Mouse (Mus musculus): Measurements from ENCODE around the gene Fgb. TPM values are rescaled to one million over a fixed set of nuclear protein-coding genes. Genes with fewer than 3 reads are reported as not detected.

The Fgb gene
- polyA plus RNA-seq, 1 experiment from 2014 or later: 3.4 TPM

Other genes starting within 250 kb of the Fgb start
- gene Rbm46, start 173.4 kb downstream of the Fgb start, polyA plus RNA-seq (2014; fragmentation: Nextera tagmentation; extraction: Ambion mirVana): 1.9 and 2.0 TPM in 2 replicates
- gene Lrat, start 145.9 kb downstream of the Fgb start, polyA plus RNA-seq (2014; fragmentation: Nextera tagmentation; extraction: Ambion mirVana): 0.09 TPM in 1 of 2 replicates, not detected in the other
- 0.62 and 3.8 TPM in 2 replicates for gene Fgg, start 42.1 kb downstream of the Fgb start, polyA plus RNA-seq (2014; fragmentation: Nextera tagmentation; extraction: Ambion mirVana)
- gene Fga, start 23.8 kb downstream of the Fgb start, polyA plus RNA-seq (2014; fragmentation: Nextera tagmentation; extraction: Ambion mirVana): 0.52 and 2.7 TPM in 2 replicates
- 64.1 and 73.2 TPM in 2 replicates for gene Plrg1, start 5.7 kb upstream of the Fgb start, polyA plus RNA-seq (2014; fragmentation: Nextera tagmentation; extraction: Ambion mirVana)
- 0.14 and 0.16 TPM in 2 replicates for gene Dchs2, start 78.1 kb upstream of the Fgb start, polyA plus RNA-seq (2014; fragmentation: Nextera tagmentation; extraction: Ambion mirVana)